Mouse (Mus musculus) intestine, embryonic 15.5 days (tissue): ENCODE data around the gene Prss57. TPM values are rescaled to one million over a fixed set of nuclear protein-coding genes. Genes with fewer than 3 reads are reported as not detected.

ENCODE experiments used
- ATAC-seq: fragments of 200-750 bp; cut with Nextera tagmentation; 2 replicates; pipeline ENCODE4 v1.8.0; 2017; ENCODE audit warnings: moderate TSS enrichment, moderate library complexity
- H3K27ac ChIP-seq: fragments of 300-500 bp; sonication (generic); 2 replicates; pipeline ENCODE4 v1.5.1; 2015; ENCODE audit warnings: mild to moderate bottlenecking, inconsistent platforms
- H3K27me3 ChIP-seq: fragments of 300-500 bp; sonication (generic); replicated peaks from 2 replicates; pipeline ENCODE4 v1.6.1; 2015; ENCODE audit warnings: inconsistent platforms
- H3K36me3 ChIP-seq: fragments of 300-500 bp; sonication (generic); 2 replicates; pipeline ENCODE4 v1.6.1; 2015; ENCODE audit warnings: inconsistent platforms
- H3K4me1 ChIP-seq: fragments of 300-500 bp; sonication (generic); replicated peaks from 2 replicates; pipeline ENCODE4 v1.6.1; 2015; ENCODE audit warnings: inconsistent platforms
- H3K4me2 ChIP-seq: fragments of 300-500 bp; sonication (generic); replicated peaks from 2 replicates; pipeline ENCODE4 v1.6.1; 2015; ENCODE audit warnings: mild to moderate bottlenecking, inconsistent platforms
- H3K4me3 ChIP-seq: fragments of 300-500 bp; sonication (generic); replicated peaks from 2 replicates; pipeline ENCODE4 v1.5.1; 2015; ENCODE audit warnings: inconsistent platforms
- H3K9ac ChIP-seq: fragments of 300-500 bp; sonication (generic); 2 replicates; pipeline ENCODE4 v1.6.1; 2015; ENCODE audit warnings: inconsistent platforms
- H3K9me3 ChIP-seq: fragments of 300-500 bp; sonication (generic); 2 replicates; pipeline ENCODE4 v1.6.1; 2016; ENCODE audit warnings: inconsistent platforms
- WGBS: fragments of 180-500 bp; shearing (Covaris S2); methylation state at CpG from one replicate; pipeline ENCODE4 v1.1.7; 2015; 5-methylcytosine and 5-hydroxymethylcytosine counted together
- polyA plus RNA-seq: library from polyadenylated mRNA; unstranded; fragments of >200 nt; fragmentation: Nextera tagmentation; extraction: Ambion mirVana; gene quantifications from 2 replicates; pipeline ENCODE4 v1.2.1, GENCODE M21; 2015

Gene Prss57
- polyA plus RNA-seq, 1 experiment from 2014 or later = not detected

DNA sequence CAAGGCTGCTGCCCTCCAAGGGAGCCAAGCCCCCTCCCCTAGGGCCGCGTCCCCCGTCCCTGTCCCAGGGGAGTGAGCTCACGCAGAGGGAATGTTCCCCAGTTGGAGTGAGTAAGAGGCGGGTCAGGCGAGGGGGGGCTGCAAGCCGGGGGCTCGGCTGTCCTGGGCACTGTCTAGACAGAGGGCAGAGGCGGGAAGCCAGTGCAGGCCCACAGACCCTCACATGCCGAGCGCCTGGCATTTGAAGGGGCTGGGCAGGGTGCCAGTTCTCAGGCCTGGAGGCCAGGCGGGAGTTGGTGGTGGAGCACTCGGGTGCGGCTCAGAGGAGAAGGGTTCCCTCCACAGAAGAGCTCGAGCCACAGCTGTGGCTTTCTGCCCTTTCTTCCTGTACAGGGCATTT lies 12.8 kb downstream of the Prss57 start:
- no peaks in the 10 kb centered on the region for H3K9me3 ChIP-seq
- H3K4me3 ChIP-seq = peak overlapping the region; percentile 54
- peaks cover 42% of the 10 kb centered on the region for H3K4me1 ChIP-seq
- H3K4me2 ChIP-seq = peak overlapping the region; percentile 86
- H3K9ac ChIP-seq = 0 out of 2 replicates have a peak overlapping the region, but pooled peaks have one; percentile 69
- WGBS = 11% methylated on average over 15 of the region's 15 CpGs
- ATAC-seq = peak; percentile 2; the same call in 1 of the 2 replicates
- peak overlapping the region; percentile 54 for H3K27ac ChIP-seq
- H3K27me3 ChIP-seq = no peaks in the 10 kb centered on the region
- no peaks in the 10 kb centered on the region for H3K36me3 ChIP-seq

DNA sequence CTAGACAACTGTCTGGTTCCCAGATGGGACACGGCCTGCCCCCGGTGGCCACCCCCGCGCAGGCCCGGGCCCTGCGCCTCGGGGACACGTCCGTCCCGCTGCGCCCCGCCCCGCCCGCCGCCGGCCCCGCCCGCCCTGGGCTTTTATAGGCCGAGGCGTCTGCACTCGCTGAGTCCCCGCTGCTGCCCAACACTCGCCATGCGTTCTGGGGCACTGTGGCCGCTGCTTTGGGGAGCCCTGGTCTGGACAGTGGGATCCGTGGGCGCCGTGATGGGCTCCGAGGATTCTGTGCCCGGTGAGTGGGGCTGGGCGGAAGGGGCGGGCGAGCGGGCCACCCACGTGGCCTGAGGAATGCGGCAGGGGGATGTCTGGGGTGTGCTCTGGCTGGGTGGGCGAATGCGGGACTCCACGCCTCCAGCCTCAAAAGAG lies 13.6 kb downstream of the Prss57 start, which contains the start of gene Fstl3:
Gene Fstl3, plus strand, starts transcription at position 170 of the 429 bp plus-strand sequence.
- peak within 1 kb of the TSS; percentile 54 for H3K4me3 ChIP-seq
- ATAC-seq = no peak
- H3K27ac ChIP-seq = peak within 1 kb of the TSS; percentile 54
- no peaks in the 10 kb centered on the region for H3K36me3 ChIP-seq
- WGBS = 1% methylated on average over 39 of the region's 39 CpGs
- H3K9ac ChIP-seq = peak within 1 kb of the TSS; percentile 69
- H3K27me3 ChIP-seq = no peaks in the 10 kb centered on the region
- peak within 1 kb of the TSS; percentile 86 for H3K4me2 ChIP-seq
- H3K4me1 ChIP-seq = peaks cover 42% of the 10 kb centered on the region
- no peaks in the 10 kb centered on the region for H3K9me3 ChIP-seq

DNA sequence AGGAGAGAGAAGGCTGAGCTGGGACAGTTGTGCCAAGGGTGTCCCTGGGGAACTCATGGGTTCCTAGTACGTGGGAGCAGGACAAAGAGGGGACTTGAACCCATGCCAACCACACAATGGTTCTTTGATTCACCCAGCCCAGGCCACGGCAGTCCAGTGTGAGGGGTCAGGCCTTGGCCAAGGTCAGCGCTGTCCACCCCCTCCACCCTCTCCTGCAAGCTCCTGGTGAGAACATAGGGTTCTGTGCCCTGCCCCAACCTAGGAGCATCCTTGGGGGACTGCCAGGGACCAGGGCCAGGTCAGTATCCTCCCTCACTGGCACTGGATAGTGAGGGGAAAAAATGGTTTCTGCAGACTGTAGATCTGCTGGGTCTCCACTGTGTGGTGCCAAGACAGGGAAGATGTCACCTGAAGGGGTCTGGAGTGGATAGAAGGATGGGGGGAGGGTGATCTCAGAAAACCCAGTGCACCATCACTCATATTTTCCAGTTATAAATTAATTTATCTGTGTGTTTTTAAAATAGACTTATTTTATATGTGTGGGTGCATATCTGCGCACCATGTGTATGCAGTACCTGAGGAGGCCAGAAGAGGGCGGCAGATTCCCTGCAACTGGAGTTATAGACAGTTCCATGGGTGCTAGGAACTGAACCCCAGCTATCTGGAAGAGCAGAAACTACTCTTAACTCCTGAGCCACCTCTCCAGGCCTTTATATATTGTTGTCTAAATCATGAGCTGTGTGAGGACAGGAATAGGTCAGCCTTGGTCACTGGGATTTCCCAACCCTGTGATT lies 16.1 kb downstream of the Prss57 start:
- no peak overlapping the region for H3K9ac ChIP-seq
- no peaks in the 10 kb centered on the region for H3K27me3 ChIP-seq
- WGBS = 68% methylated on average over 5 of the region's 5 CpGs
- no peak overlapping the region for H3K4me3 ChIP-seq
- H3K9me3 ChIP-seq = no peaks in the 10 kb centered on the region
- no peak overlapping the region for H3K4me2 ChIP-seq
- peaks cover 28% of the 10 kb centered on the region for H3K4me1 ChIP-seq
- no peaks in the 10 kb centered on the region for H3K36me3 ChIP-seq
- no peak overlapping the region for H3K27ac ChIP-seq
- no peak for ATAC-seq

DNA sequence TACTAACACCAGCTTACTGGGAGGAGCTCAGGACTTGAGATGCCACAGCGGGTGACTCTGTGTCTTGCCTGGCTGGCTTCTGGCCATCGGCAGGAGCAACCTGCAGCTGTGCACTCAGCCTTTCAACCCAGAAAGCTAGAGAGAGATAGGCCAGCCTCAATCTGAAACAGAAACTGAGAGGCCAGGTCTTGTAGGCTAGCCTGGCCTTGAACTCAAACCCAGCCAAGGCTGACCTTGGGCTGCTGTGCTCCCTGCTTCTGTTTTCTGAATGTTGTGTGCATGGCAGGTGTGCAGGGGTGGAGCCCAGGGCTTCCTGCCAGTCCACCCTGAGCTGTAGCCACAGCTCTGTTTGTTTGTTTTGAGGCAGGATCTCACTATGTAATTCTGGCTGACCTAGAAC lies 17.6 kb downstream of the Prss57 start:
- no peaks in the 10 kb centered on the region for H3K9me3 ChIP-seq
- no peak overlapping the region for H3K4me3 ChIP-seq
- WGBS = 92% methylated on average over 2 of the region's 2 CpGs
- no peak overlapping the region for H3K27ac ChIP-seq
- H3K9ac ChIP-seq = no peak overlapping the region
- H3K4me1 ChIP-seq = peaks cover 18% of the 10 kb centered on the region
- H3K27me3 ChIP-seq = no peaks in the 10 kb centered on the region
- H3K4me2 ChIP-seq = no peak overlapping the region
- H3K36me3 ChIP-seq = no peaks in the 10 kb centered on the region
- no peak for ATAC-seq

DNA sequence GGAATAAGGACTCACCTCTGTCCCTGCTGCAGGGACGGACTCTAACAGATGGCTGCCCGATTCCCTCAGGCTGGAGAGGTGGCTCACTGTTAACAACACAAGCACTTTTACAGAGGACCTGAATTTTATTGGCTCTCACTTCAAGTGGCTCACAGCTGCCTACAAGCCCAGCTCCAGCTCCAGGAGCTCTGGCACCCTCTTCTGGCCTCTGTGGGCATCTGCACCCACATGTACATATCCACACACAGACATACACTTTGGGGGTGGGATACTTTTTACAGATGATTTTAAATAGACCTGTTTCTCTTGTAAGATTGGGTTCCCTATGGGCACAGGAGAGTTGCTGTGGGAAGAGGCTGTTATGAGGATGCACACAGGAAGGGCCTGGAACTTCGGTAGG lies 18.4 kb downstream of the Prss57 start:
- no peak for ATAC-seq
- peaks cover 18% of the 10 kb centered on the region for H3K4me1 ChIP-seq
- H3K36me3 ChIP-seq = no peaks in the 10 kb centered on the region
- no peaks in the 10 kb centered on the region for H3K9me3 ChIP-seq
- no peak overlapping the region for H3K27ac ChIP-seq
- H3K27me3 ChIP-seq = no peaks in the 10 kb centered on the region
- no peak overlapping the region for H3K4me2 ChIP-seq
- WGBS = 90% methylated on average over 3 of the region's 3 CpGs
- no peak overlapping the region for H3K4me3 ChIP-seq
- no peak overlapping the region for H3K9ac ChIP-seq

DNA sequence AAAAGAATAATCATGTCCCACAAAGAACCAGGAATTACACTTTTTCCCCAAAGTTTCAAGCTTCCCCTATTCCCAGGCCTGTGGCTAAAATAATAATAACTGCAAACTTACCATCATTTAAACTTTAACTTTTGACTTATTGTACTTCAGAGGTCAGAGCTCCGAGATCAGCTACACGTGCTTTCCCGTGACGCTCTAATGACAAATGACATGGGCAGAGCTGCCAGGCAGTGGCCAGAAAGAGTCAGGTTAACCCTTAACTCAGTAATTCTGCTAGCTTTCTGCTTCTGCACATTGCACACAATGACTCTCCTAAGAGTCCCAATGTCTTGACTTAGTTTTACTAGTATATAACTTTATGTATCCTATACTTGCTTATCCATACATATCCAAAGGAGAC lies 21.4 kb downstream of the Prss57 start:
- no peak overlapping the region for H3K4me3 ChIP-seq
- no peak overlapping the region for H3K27ac ChIP-seq
- ATAC-seq = no peak
- H3K9me3 ChIP-seq = no peaks in the 10 kb centered on the region
- no peak overlapping the region for H3K9ac ChIP-seq
- WGBS = 33% methylated on average over 4 of the region's 4 CpGs
- H3K36me3 ChIP-seq = no peaks in the 10 kb centered on the region
- H3K4me1 ChIP-seq = peaks cover 33% of the 10 kb centered on the region
- H3K27me3 ChIP-seq = no peaks in the 10 kb centered on the region
- H3K4me2 ChIP-seq = no peak overlapping the region

DNA sequence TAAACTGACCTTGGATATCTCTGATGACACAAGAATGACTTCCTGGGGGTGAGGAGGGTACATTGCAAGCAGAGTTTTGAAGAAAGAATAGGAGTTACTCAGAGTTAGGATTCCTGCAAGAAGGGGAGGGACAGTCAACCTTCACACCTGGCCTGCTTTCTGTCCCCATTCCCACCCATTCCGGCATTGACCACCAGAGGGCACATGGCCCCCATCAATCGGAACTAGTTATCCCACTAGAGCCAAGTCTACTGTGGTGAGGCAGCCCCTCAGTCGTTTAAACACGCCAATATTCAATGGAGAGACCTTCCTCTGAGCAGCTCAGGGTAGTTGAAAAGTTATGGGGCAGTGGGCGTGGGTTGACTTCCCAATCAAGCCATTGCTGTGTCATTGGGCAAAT lies 22.4 kb downstream of the Prss57 start:
- Histone ChIP-seq H3K27ac (no peak overlapping the region), H3K4me1 (peaks cover 40% of the 10 kb centered on the region), H3K9me3 (no peaks in the 10 kb centered on the region), H3K27me3 (no peaks in the 10 kb centered on the region), H3K4me3 (no peak overlapping the region), H3K4me2 (no peak overlapping the region; the same call in 1 of the 2 replicates), H3K36me3 (no peaks in the 10 kb centered on the region), H3K9ac (no peak overlapping the region)
- ATAC-seq = no peak
- WGBS = under 1% methylated on average over 5 of the region's 5 CpGs

DNA sequence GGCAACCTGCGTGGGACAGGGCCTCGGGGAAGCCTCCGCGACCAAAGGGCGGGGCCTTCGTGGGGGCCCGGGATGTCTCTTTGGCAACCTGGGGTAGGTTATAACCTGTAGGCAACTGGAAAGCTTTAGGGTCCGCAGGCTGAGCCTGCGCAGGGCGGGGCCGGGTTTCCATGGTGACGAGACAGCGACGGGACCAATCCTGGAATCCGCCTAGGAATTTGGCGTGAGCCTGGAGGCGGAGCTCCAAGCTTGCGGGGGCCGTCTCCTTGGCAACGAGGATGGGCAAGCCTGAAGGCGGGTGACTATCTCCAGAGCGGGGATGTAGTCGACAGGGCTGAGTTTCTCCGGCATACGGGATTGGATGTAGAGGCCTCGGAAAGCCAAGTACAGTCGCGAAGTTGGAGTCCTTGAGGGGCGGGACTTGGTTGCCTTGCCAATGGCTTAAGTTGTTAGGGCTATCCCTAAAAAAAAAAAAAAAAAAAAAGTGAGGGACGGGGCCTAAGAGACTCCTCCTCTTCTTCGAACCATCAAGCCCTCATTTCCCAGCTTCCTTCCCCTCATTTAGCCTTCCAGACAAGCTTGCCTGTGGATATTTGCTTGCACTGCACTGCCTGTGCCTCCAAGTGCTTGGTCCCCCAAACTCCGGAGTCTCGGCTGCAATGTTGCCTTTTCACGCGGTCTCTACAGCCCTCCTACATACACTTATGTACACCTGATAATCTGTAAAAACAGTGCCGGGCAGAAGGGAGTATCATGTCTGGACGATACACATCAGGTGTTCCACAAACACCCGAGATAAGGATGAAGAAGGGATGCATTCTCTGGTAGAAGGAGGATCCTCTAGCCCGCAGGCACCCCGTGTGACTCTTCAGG lies 23.2 kb downstream of the Prss57 start:
- peak overlapping the region; percentile 94 for H3K27ac ChIP-seq
- ATAC-seq = peak; percentile 78
- H3K9me3 ChIP-seq = no peaks in the 10 kb centered on the region
- peaks cover 40% of the 10 kb centered on the region for H3K4me1 ChIP-seq
- whole genome bisulfite sequencing = 10% methylated on average over 40 of the region's 40 CpGs
- H3K4me3 ChIP-seq = peak overlapping the region; percentile 93
- H3K36me3 ChIP-seq = no peaks in the 10 kb centered on the region
- peak overlapping the region; percentile 49 for H3K9ac ChIP-seq
- peak overlapping the region; percentile 81 for H3K4me2 ChIP-seq
- no peaks in the 10 kb centered on the region for H3K27me3 ChIP-seq

DNA sequence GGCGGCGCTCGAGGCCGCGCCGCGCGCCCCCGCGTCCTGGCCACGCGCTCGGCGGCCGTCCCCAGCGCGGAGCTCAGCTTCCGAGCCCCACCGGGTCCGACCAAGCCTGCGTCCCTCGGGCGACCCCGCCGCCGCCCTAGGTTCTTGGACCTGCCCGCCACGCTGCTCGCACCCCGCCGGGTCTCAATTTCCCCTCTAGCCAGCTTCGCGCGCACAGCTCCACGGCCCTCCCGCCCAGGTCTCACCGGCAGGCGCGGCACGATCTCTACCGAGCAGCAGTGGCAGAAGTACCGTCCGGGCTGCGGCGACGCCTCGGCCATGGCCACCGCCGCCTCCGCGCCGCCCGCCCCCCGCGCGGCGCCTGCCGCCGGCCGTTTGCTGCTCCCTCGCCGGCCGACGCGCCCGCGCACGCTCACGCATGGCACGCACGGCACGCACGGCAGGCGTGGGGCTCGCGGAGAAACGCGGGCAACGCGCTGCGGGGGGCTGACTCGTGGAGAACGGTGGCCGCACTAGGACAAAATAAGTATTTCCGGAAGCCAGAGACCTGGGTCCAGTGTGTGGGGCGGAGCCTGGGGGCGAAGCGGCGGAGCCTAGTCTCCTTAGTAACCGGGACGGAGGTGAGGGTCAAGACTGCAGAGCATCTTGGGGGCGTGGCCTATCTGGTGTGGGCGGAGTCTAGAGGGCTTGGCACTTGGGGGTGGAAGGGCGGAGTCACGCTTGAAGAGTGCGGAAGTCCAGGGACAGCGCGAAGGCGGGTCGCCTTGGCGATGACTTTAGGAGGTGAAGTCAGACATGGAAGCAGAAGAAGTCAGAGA lies 24.0 kb downstream of the Prss57 start, which contains the start of gene Rnf126:
Gene Rnf126, minus strand, starts transcription at position 445 of the 818 bp plus-strand sequence.
- Histone ChIP-seq H3K4me2 (peak within 1 kb of the TSS; percentile 81), H3K27ac (peak within 1 kb of the TSS; percentile 94), H3K9ac (peak within 1 kb of the TSS; percentile 94), H3K4me3 (peak within 1 kb of the TSS; percentile 93), H3K9me3 (no peaks in the 10 kb centered on the region), H3K27me3 (no peaks in the 10 kb centered on the region), H3K36me3 (peaks cover 6% of the 10 kb centered on the region), H3K4me1 (peaks cover 40% of the 10 kb centered on the region)
- under 1% methylated on average over 101 of the region's 101 CpGs for WGBS
- ATAC-seq = peak; percentile 96

DNA sequence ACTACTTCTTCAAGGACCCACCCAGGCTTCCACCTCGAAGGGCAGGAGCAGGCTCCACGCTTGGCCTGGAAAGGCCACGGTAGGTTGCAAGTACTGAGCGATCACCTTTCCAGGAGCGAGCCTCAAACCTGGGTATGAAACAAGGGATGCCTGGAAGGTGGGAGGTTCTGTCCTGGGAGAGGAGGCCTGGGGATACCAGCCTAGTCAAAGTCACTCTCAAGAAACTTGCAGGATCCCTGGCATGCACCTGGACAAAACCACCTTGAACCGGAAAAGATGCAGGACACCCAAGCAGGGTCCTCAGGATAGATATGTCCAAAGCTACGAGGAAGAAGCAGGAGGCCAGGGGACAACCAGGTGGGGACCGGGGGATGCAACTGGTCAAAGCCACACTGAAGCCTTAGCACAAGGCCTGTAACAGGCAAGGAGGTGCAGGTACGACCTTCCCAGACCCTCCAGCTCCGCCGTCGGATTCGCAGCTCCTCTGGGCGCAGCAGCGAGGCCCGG lies 24.7 kb downstream of the Prss57 start:
- H3K4me1 ChIP-seq = peaks cover 40% of the 10 kb centered on the region
- peaks cover 13% of the 10 kb centered on the region for H3K36me3 ChIP-seq
- no peaks in the 10 kb centered on the region for H3K27me3 ChIP-seq
- WGBS = 6% methylated on average over 16 of the region's 16 CpGs
- H3K27ac ChIP-seq = peak overlapping the region; percentile 94
- ATAC-seq = no peak
- H3K9ac ChIP-seq = peak overlapping the region; percentile 94
- H3K4me2 ChIP-seq = peak overlapping the region; percentile 81
- no peaks in the 10 kb centered on the region for H3K9me3 ChIP-seq
- H3K4me3 ChIP-seq = peak overlapping the region; percentile 93

DNA sequence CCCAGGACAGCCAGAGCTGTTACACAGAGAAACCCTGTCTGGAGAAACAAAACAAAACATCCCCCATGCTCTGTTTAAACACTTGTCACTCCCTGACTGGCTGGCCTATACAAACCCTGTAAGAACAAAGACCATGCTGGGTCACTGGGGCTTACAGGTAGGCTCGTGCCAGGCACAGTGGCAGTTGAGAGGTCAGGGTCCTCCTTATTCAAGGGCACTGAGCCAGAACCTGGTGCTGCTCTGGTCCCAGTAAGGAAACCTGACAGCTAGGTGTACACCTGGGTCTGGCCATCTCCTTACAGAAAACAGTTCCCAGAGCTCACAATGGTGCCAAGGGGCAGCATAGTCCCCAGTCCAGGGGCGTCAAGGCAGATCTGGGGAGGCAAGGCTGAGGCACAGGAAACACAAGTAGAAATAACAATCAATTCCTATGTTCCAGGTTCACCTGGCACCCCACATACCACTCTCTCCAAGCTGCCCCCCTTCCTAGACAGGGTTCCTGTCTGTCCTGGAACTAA lies 25.5 kb downstream of the Prss57 start:
- no peak overlapping the region for H3K27ac ChIP-seq
- WGBS = 60% methylated on average over 2 of the region's 2 CpGs
- H3K4me3 ChIP-seq = peak overlapping the region; percentile 93
- H3K4me2 ChIP-seq = peak overlapping the region; percentile 81
- H3K9ac ChIP-seq = peak overlapping the region; percentile 94; the same call in 1 of the 2 replicates
- H3K4me1 ChIP-seq = peaks cover 40% of the 10 kb centered on the region
- H3K27me3 ChIP-seq = no peaks in the 10 kb centered on the region
- H3K36me3 ChIP-seq = peaks cover 20% of the 10 kb centered on the region
- no peaks in the 10 kb centered on the region for H3K9me3 ChIP-seq
- no peak for ATAC-seq
